Mouse (Mus musculus) stomach, embryonic 15.5 days (tissue): ENCODE measurements at regions not wholly inside any gene's neighbourhood (a gene's known extent, or its start where the extent isn't known, plus 50 kb on each side); places are given as distances from the start of the nearest gene placed in this dataset.

Source experiments
- ATAC-seq: fragments of 200-750 bp; cut with Nextera tagmentation; 2 replicates; pipeline ENCODE4 v1.8.0; 2017; ENCODE audit warnings: low read depth, moderate number of reproducible peaks, moderate TSS enrichment; ENCODE audit not compliant: insufficient read depth, low FRiP score
- H3K27ac ChIP-seq: fragments of 300-500 bp; sonication (generic); 2 replicates; pipeline ENCODE4 v1.5.1; 2015; ENCODE audit warnings: mild to moderate bottlenecking, inconsistent platforms
- H3K27me3 ChIP-seq: fragments of 300-500 bp; sonication (generic); replicated peaks from 2 replicates; pipeline ENCODE4 v1.6.1; 2015; ENCODE audit warnings: inconsistent platforms
- H3K36me3 ChIP-seq: fragments of 300-500 bp; sonication (generic); 2 replicates; pipeline ENCODE4 v1.6.1; 2015; ENCODE audit warnings: inconsistent platforms
- H3K4me1 ChIP-seq: fragments of 300-500 bp; sonication (generic); 2 replicates; pipeline ENCODE4 v1.6.1; 2015; ENCODE audit warnings: inconsistent platforms
- H3K4me2 ChIP-seq: fragments of 300-500 bp; sonication (generic); 2 replicates; pipeline ENCODE4 v1.6.1; 2015; ENCODE audit warnings: mild to moderate bottlenecking, inconsistent platforms
- H3K4me3 ChIP-seq: fragments of 300-500 bp; sonication (generic); replicated peaks from 2 replicates; pipeline ENCODE4 v1.5.1; 2015; ENCODE audit warnings: inconsistent platforms
- H3K9ac ChIP-seq: fragments of 300-500 bp; sonication (generic); 2 replicates; pipeline ENCODE4 v1.6.1; 2015; ENCODE audit warnings: inconsistent platforms
- H3K9me3 ChIP-seq: fragments of 300-500 bp; sonication (generic); 2 replicates; pipeline ENCODE4 v1.6.1; 2016; ENCODE audit warnings: inconsistent platforms
- WGBS: fragments of 180-500 bp; shearing (Covaris S2); methylation state at CpG from one replicate; pipeline ENCODE4 v1.1.7; 2015; 5-methylcytosine and 5-hydroxymethylcytosine counted together

DNA sequence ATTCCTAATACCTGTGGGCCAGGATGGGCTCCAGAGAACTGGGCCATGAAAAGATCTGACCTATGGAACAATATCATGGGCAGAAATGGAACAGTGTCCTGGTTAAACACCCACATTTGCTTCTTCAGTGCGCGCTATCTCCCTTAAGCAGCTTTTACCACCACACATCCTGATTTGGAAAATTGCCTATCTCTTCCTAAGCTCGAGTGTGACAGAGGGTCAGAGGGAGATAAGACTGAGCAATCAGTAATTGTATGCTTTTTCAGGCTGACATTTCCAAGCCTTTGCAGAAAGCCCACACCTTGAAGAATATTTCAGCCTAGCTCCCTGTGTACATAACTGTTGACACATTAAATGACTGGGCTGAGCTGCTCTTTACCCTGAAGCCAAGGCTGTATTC, 93.5 kb upstream of the Atxn1 start:
- no peak overlapping the region for H3K4me3 ChIP-seq
- H3K9ac ChIP-seq: no peak overlapping the region
- no peaks in the 10 kb centered on the region for H3K9me3 ChIP-seq
- H3K4me1 ChIP-seq: no peaks in the 10 kb centered on the region
- H3K4me2 ChIP-seq: no peak overlapping the region
- no peaks in the 10 kb centered on the region for H3K27me3 ChIP-seq
- H3K36me3 ChIP-seq: no peaks in the 10 kb centered on the region
- WGBS: 67% methylated on average over 3 of the region's 3 CpGs
- ATAC-seq: no peak
- H3K27ac ChIP-seq: no peak overlapping the region

DNA sequence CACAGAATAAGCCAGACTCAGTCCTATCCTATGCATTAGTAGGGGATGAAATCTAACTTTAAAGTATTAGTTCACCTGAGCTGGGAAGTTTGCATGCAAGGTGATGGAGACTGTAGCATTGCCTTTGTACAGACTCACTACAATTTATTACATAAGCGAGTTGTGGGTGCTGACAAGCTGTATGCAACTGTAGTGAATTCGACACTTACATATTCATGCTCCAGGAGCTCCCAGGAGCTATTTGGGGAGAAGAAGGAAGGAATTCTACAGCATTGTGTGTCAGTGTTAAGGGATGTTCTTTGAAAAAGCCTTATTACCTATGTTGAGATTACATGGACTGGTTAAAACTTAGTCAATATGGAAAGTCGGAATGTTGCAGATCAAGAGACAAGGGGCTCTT, 90.6 kb upstream of the Atxn1 start:
- no peak overlapping the region for H3K9ac ChIP-seq
- no peak overlapping the region for H3K4me2 ChIP-seq
- no peak for ATAC-seq
- no peaks in the 10 kb centered on the region for H3K36me3 ChIP-seq
- no peak overlapping the region for H3K27ac ChIP-seq
- no peaks in the 10 kb centered on the region for H3K9me3 ChIP-seq
- H3K27me3 ChIP-seq: no peaks in the 10 kb centered on the region
- WGBS: 82% methylated on average over 3 of the region's 3 CpGs
- H3K4me3 ChIP-seq: no peak overlapping the region
- H3K4me1 ChIP-seq: no peaks in the 10 kb centered on the region

DNA sequence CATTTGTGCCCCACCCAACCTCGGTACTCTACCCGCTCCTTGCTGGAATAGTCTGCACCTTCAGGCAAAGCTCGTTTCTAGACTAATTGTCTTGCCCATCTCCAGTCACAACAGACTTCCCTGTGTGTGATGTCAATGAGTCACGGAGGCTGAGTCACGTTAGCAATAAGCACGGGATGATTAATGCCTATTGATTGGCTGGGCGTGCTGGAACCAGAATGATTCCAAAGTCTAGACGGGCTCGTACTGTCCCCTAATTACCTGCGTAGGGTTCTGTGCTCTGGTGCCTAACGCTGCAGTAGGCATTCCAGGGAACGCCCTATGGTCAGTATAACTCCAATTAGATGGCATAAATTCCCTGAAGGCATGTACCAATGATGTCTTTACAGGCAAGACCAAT, 78.8 kb upstream of the Atxn1 start:
- H3K4me2 ChIP-seq: peak overlapping the region; percentile 32
- 63% methylated on average over 12 of the region's 12 CpGs for WGBS
- H3K4me3 ChIP-seq: no peak overlapping the region; the same call in 1 of the 2 replicates
- H3K36me3 ChIP-seq: no peaks in the 10 kb centered on the region
- peak; percentile 56; the same call in 1 of the 2 replicates for ATAC-seq
- H3K9ac ChIP-seq: no peak overlapping the region
- no peaks in the 10 kb centered on the region for H3K9me3 ChIP-seq
- no peaks in the 10 kb centered on the region for H3K4me1 ChIP-seq
- no peaks in the 10 kb centered on the region for H3K27me3 ChIP-seq
- H3K27ac ChIP-seq: no peak overlapping the region; the same call in 1 of the 2 replicates

DNA sequence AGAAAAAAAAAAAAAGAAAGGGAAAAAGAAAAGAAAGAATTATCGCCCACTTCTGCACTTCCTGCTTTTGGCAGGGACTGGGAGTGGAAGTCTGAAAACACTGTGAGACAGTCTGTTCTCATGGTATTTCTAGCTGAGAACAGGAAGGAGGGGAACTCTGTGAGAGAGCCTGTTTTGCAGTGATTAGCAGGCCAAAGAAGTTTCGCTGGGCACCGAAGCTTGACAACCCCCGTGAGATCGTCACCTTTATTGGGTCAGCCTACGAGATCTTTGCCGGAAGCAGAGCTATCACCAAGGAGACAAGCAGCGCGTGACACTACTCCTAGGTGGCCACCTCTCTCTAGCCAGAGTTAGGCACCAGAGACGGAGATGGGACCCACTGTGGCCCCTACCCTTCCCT, 78.2 kb upstream of the Atxn1 start:
- Histone ChIP-seq H3K4me1 (no peaks in the 10 kb centered on the region), H3K4me2 (peak overlapping the region; percentile 32), H3K9me3 (no peaks in the 10 kb centered on the region), H3K9ac (no peak overlapping the region), H3K27me3 (no peaks in the 10 kb centered on the region), H3K27ac (no peak overlapping the region; the same call in 1 of the 2 replicates), H3K4me3 (no peak overlapping the region; the same call in 1 of the 2 replicates), H3K36me3 (no peaks in the 10 kb centered on the region)
- WGBS: 51% methylated on average over 10 of the region's 10 CpGs
- ATAC-seq: no peak

DNA sequence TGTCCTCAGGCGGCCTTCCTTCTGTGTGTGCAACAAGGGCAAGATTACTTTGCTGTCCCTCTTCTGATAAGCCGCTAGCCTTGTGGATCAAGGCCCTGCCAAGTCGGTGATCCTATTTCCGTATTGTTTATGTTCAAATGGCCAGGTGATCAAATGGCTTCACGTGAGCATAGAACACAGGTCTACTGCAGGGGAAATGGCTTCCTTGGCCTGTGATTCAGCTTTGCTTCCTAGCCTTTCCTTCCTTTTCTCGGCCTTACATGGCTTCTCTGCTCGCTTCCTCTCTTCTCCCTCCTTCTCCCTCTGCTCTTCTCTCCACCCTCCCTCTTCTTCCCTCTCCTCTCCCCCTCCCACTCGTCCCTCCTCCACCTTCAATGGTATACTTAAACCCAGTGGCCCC, 77.4 kb upstream of the Atxn1 start:
- Histone ChIP-seq H3K9me3 (no peaks in the 10 kb centered on the region), H3K9ac (no peak overlapping the region), H3K4me3 (no peak overlapping the region), H3K27ac (no peak overlapping the region), H3K27me3 (no peaks in the 10 kb centered on the region), H3K4me1 (no peaks in the 10 kb centered on the region), H3K4me2 (no peak overlapping the region), H3K36me3 (no peaks in the 10 kb centered on the region)
- WGBS: 64% methylated on average over 8 of the region's 8 CpGs
- ATAC-seq: no peak

DNA sequence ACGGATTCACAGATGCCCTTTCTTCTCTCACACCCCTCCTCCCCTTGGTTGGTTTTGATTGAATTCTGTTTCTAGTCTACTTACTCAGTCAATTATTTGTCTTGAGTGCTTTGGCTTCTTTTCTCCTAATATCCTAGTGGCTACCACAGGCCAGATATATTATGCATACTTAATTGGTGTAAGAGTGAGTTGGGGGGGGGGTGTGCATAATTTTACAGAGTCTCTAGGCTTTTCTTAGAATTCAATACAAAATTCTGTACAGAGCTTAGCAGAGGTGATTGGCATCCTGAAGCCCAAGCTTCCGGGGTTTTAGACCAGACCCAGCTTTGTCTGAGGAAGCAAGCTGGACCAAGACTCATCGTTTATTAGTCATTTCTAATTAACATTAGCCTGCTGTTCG, 76.7 kb upstream of the Atxn1 start:
- Histone ChIP-seq H3K27ac (no peak overlapping the region), H3K4me1 (no peaks in the 10 kb centered on the region), H3K9ac (no peak overlapping the region), H3K4me2 (no peak overlapping the region), H3K9me3 (no peaks in the 10 kb centered on the region), H3K36me3 (no peaks in the 10 kb centered on the region), H3K4me3 (no peak overlapping the region), H3K27me3 (no peaks in the 10 kb centered on the region)
- WGBS: 86% methylated on average over 4 of the region's 4 CpGs
- no peak for ATAC-seq

DNA sequence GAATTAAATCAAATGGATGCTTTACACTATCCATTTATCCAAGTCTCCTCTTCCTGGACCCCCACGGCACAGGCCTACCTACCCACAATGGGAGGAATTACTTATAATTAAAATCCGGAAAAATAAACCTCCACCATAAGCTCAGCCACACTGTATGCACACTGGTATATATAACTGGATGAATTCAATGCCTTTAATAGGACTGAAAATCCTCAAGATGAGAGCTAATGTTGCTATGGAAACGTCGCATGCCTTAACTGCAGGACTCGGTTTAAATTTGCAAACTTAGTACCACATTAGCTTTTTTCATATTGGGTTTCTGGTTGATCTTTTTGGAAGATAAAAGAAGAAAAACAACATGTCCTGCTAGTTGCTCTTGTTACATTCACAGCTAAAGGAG, 75.3 kb upstream of the Atxn1 start:
- WGBS: 88% methylated on average over 5 of the region's 5 CpGs
- Histone ChIP-seq H3K4me3 (no peak overlapping the region), H3K36me3 (no peaks in the 10 kb centered on the region), H3K4me2 (no peak overlapping the region), H3K4me1 (no peaks in the 10 kb centered on the region), H3K27me3 (no peaks in the 10 kb centered on the region), H3K9ac (no peak overlapping the region), H3K27ac (no peak overlapping the region), H3K9me3 (no peaks in the 10 kb centered on the region)
- ATAC-seq: no peak

DNA sequence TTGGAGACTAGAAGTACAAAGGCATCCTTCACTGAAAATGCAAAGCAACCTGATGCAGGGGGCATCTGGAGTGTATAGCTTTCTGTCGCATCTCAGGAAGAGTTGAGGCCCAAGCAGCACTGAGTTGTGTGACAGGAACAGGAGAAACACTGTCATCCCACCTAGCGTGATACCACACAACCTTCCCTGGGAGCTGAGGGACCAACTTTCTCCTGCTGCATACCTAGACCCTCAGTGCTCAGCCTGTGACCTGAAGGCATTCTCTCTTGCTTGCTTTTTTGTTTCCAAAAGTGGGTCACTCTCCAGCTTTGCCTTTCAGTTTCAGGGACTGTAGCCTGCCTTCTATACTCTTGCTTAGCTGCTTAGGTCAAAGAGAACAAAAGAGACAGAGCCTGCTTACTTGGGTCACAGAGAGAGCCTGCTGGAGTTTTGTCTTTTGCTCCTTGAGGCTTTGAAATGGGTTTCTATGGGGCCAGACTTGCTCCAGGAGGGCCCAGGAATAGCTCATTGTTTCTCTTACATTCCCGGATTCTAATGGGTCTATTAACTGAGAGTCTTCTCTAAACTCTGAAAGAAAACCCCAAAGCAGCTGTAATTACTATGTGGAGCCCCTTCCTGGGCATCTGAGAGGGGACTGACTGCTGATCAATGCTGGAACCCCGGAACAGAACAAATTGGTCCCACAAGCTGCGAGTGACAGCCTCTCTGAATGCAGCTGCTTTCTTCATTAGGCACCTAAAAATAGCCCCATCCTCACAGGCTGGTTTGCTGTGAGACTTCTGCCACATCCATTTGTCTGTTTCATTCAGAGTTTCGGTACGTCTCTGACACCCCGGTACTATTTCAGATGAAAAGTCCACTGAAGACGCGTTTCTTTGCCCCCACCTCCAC, 73.9 kb upstream of the Atxn1 start:
- Histone ChIP-seq H3K27me3 (no peaks in the 10 kb centered on the region), H3K4me2 (no peak overlapping the region), H3K36me3 (no peaks in the 10 kb centered on the region), H3K9ac (no peak overlapping the region), H3K9me3 (no peaks in the 10 kb centered on the region), H3K4me3 (no peak overlapping the region), H3K4me1 (no peaks in the 10 kb centered on the region), H3K27ac (no peak overlapping the region)
- WGBS: 76% methylated on average over 10 of the region's 10 CpGs
- ATAC-seq: no peak

DNA sequence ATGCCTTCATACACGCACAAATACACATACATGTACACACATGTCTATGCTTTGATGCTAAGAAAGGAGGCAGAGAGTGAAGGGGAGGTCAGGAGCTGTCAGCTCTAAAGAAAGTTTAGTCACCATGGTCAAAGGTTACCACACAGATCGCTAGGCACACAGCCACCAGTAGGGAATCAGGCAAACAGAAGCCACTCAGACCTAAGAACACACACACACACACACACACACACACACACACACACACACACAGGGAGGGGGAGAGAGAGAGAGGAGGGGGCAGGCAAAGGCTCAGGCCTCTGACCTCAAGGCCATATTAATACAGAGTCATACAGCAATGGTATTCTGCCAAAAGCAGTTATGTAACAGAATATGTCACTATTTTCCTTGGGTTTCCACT, 67.5 kb upstream of the Atxn1 start:
- Histone ChIP-seq H3K9ac (no peak overlapping the region), H3K9me3 (no peaks in the 10 kb centered on the region), H3K4me1 (no peaks in the 10 kb centered on the region), H3K4me2 (no peak overlapping the region), H3K4me3 (no peak overlapping the region), H3K27me3 (no peaks in the 10 kb centered on the region), H3K27ac (no peak overlapping the region), H3K36me3 (no peaks in the 10 kb centered on the region)
- WGBS: 50% methylated on average over 2 of the region's 2 CpGs
- ATAC-seq: no peak

DNA sequence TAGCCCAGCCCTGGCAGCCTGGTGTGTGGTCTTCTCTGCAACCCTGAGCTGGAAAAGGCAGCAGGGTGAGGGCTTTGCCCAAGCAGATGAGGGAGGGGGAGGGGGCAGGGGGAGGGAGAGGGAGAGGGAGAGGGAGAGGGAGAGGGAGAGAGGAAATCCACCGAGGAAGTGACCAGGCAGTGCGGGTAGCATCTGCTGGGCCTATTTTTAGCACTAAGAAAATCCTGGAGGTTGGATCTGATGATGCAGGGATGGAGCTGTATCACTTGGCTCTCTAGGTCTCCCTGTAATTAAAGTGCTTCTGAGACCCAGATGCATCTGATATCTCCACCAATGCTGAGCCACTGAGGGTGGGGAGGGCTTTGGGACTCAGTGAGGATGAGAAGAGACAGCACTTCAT, 61.2 kb upstream of the Atxn1 start:
- Histone ChIP-seq H3K36me3 (no peaks in the 10 kb centered on the region), H3K4me1 (peaks cover 5% of the 10 kb centered on the region; the same call in 1 of the 2 replicates), H3K9ac (no peak overlapping the region), H3K9me3 (no peaks in the 10 kb centered on the region), H3K4me2 (no peak overlapping the region), H3K27me3 (no peaks in the 10 kb centered on the region), H3K4me3 (no peak overlapping the region), H3K27ac (no peak overlapping the region)
- 28% methylated on average over 2 of the region's 2 CpGs for WGBS
- ATAC-seq: no peak

DNA sequence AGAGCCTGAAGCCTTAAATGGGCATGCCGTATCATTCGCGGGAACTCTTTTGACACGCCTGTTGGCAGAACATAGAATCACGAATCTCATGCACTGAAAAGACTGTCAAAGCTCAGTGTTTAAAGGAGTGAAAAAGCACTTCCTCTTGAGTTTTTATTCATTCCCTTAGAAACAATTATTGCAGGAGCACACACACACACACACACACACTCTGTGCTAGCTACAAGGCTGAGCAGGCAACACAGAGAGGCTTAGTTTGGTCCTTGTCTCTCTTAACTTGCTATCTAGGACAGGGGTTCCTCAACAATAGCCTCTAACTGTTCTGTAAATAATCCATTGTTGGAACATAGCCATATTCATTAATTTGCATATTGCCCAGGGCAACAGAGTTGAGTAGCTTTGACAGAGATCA, 58.8 kb upstream of the Atxn1 start:
- WGBS: 54% methylated on average over 5 of the region's 5 CpGs
- H3K27me3 ChIP-seq: no peaks in the 10 kb centered on the region
- ATAC-seq: no peak

DNA sequence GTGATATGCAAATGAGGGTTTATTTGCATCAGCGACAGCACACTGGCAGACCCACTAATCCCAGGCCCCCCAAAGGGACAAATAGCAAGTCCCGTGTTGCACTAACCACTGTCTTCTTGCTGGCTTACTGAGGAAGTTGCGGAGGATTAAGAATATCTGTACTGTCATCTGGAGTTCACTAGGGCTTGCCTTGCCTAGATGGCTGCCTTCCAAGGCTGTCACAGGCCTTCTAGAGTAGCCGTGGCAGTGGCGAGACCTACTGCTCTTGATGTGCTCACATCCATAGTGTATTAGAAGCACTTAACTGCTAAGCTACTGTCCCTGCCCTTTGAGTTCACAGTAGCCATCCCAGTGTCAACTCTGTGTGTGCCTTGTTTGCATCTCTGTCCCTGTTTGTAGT, 58.4 kb upstream of the Atxn1 start:
- Histone ChIP-seq H3K9ac (no peak overlapping the region), H3K27me3 (no peaks in the 10 kb centered on the region), H3K36me3 (no peaks in the 10 kb centered on the region), H3K4me3 (no peak overlapping the region), H3K4me1 (peaks cover 9% of the 10 kb centered on the region; the same call in 1 of the 2 replicates), H3K27ac (peak overlapping the region; percentile 16; the same call in 1 of the 2 replicates), H3K9me3 (no peaks in the 10 kb centered on the region), H3K4me2 (no peak overlapping the region)
- ATAC-seq: no peak
- 36% methylated on average over 5 of the region's 5 CpGs for WGBS

More for the DNA sequence above, 58.8 kb upstream of the Atxn1 start:
- Histone ChIP-seq H3K9ac (no peak overlapping the region), H3K36me3 (no peaks in the 10 kb centered on the region), H3K4me1 (peaks cover 9% of the 10 kb centered on the region; the same call in 1 of the 2 replicates), H3K9me3 (no peaks in the 10 kb centered on the region), H3K4me3 (no peak overlapping the region), H3K27ac (0 out of 2 replicates have a peak overlapping the region, but pooled peaks have one; percentile 16), H3K4me2 (no peak overlapping the region)
